Comparison of ENCODE assay signal across 18 mouse cellular contexts in genomic region chr7:66124551-66124968, GRCm38 (mm10). TPM values are rescaled to one million over a fixed set of nuclear protein-coding genes. Genes with fewer than 3 reads are reported as not detected.
DNase-seq lines count a peak whose midpoint lies in the region; ATAC-seq and TF ChIP-seq lines count a peak whose summit lies in the region.
"Had no signal": no experiment of that assay in that cellular context is flagged by ENCODE, and none has a peak within 500 bp of the region (broad histone marks: within the 10 kb centered on the region; RNA-seq: fewer than 3 reads in every experiment).

No protein-coding gene starts in this region.

- peaks cover 42% of the 10 kb centered on the region for H3K4me1 ChIP-seq in lung, embryonic 15.5 days
- peaks cover 16% of the 10 kb centered on the region for H3K4me1 ChIP-seq in lung, adult 2 months (ENCODE audit: control insufficient read depth, insufficient read depth, low read length)
- H3K4me1 ChIP-seq in bone marrow, adult 2 months (ENCODE audit: control insufficient read depth, insufficient read depth, low read length), result peaks cover 5% of the 10 kb centered on the region; the same call in 1 of the 2 replicates
- H3K4me1 ChIP-seq in midbrain, embryonic 10.5 days, result peaks cover 39% of the 10 kb centered on the region

- peak; percentile 59; the same call in 1 of the 2 replicates for ATAC-seq in lung, embryonic 15.5 days (ENCODE audit: borderline replicate concordance, extremely low read depth, low FRiP score, low TSS enrichment)
- ATAC-seq in CD4-positive, CD25-positive, alpha-beta regulatory T cell, adult 4 months, result no peak

- H3K4me3 ChIP-seq in lung, embryonic 15.5 days, result no peak overlapping the region
- no peak overlapping the region for H3K4me3 ChIP-seq in lung, adult 2 months (replicated peaks; ENCODE audit: extremely low read depth, low read depth, low read length)
- H3K4me3 ChIP-seq in bone marrow, adult 2 months (replicated peaks; ENCODE audit: control insufficient read depth, low read depth, low read length), result no peak overlapping the region
- no peak overlapping the region for H3K4me3 ChIP-seq in midbrain, embryonic 10.5 days
- H3K4me3 ChIP-seq: embryonic facial prominence, embryonic 12.5 days; heart, embryonic 15.5 days; limb, embryonic 10.5 days; neural tube, embryonic 13.5 days had no signal

- no peak for DNase-seq in lung, adult 2 months
- peak; percentile 64 for DNase-seq in lung, postnatal 36 days
- DNase-seq in splenic B cell, adult 2 months (ENCODE audit: low read depth, low spot score), result peak; percentile 91
- DNase-seq in cerebellum, adult 8-10 months, result no peak
- no peak for DNase-seq in midbrain, embryonic 10.5 days (ENCODE audit: low spot score)
- DNase-seq: adrenal gland, adult 8-10 months; cerebellum, postnatal 14 days; kidney, adult 8-10 months; layer of hippocampus, adult 9-11 months; thymus, postnatal 4 days had no signal

- 38% methylated on average over 11 of the region's 11 CpGs for WGBS in lung, embryonic 15.5 days
- WGBS in lung, adult 2 months, result 43% methylated on average over 11 of the region's 11 CpGs
- WGBS in bone marrow, adult 2 months, result 34% methylated on average over 11 of the region's 11 CpGs
- 88% methylated on average over 11 of the region's 11 CpGs for WGBS in midbrain, embryonic 10.5 days

- no peak for TF ChIP-seq CTCF in lung, adult 2 months (IDR thresholded peaks at IDR 0.05; ENCODE audit: insufficient read depth, low read length)
- no peak for TF ChIP-seq CTCF in bone marrow, adult 2 months (IDR thresholded peaks at IDR 0.05; ENCODE audit: control insufficient read depth, insufficient read depth, low read length)

- H3K9me3 ChIP-seq in lung, embryonic 15.5 days, result no peaks in the 10 kb centered on the region
- H3K9me3 ChIP-seq in midbrain, embryonic 10.5 days (replicated peaks), result no peaks in the 10 kb centered on the region
- H3K9me3 ChIP-seq: embryonic facial prominence, embryonic 12.5 days; heart, embryonic 15.5 days; limb, embryonic 10.5 days; neural tube, embryonic 13.5 days had no signal

- H3K36me3 ChIP-seq in lung, embryonic 15.5 days, result peaks cover 29% of the 10 kb centered on the region
- peaks cover 11% of the 10 kb centered on the region for H3K36me3 ChIP-seq in splenic B cell, adult 2 months (ENCODE audit: control insufficient read depth, insufficient read depth, low read length, poor library complexity, severe bottlenecking)
- peaks cover 40% of the 10 kb centered on the region for H3K36me3 ChIP-seq in midbrain, embryonic 10.5 days

- no peak overlapping the region for H3K27ac ChIP-seq in lung, embryonic 15.5 days
- peak overlapping the region; percentile 46; the same call in 1 of the 2 replicates for H3K27ac ChIP-seq in bone marrow, adult 2 months (ENCODE audit: control insufficient read depth, insufficient read depth, low read depth, low read length, poor library complexity)
- H3K27ac ChIP-seq in midbrain, embryonic 10.5 days (replicated peaks), result no peak overlapping the region
- H3K27ac ChIP-seq: embryonic facial prominence, embryonic 12.5 days; heart, embryonic 15.5 days; hindbrain, embryonic 14.5 days; limb, embryonic 10.5 days; neural tube, embryonic 13.5 days had no signal

- H3K9ac ChIP-seq in lung, embryonic 15.5 days, result no peak overlapping the region
- H3K9ac ChIP-seq: embryonic facial prominence, embryonic 12.5 days; heart, embryonic 15.5 days; hindbrain, embryonic 14.5 days; neural tube, embryonic 13.5 days had no signal

- no peaks in the 10 kb centered on the region for H3K27me3 ChIP-seq in lung, embryonic 15.5 days
- no peaks in the 10 kb centered on the region for H3K27me3 ChIP-seq in splenic B cell, adult 2 months (ENCODE audit: control insufficient read depth, insufficient read depth, low read length, poor library complexity, severe bottlenecking)
- H3K27me3 ChIP-seq in midbrain, embryonic 10.5 days (ENCODE audit: low read depth, poor library complexity, severe bottlenecking), result no peaks in the 10 kb centered on the region
- H3K27me3 ChIP-seq: embryonic facial prominence, embryonic 12.5 days; heart, embryonic 15.5 days; neural tube, embryonic 13.5 days had no signal

- TF ChIP-seq POLR2A in lung, adult 2 months (IDR thresholded peaks at IDR 0.05; ENCODE audit: borderline replicate concordance, extremely low read depth, low read depth, low read length), result no peak
- no peak for TF ChIP-seq POLR2A in bone marrow, adult 2 months (IDR thresholded peaks at IDR 0.05; ENCODE audit: borderline replicate concordance, control insufficient read depth, low read depth, low read length)

- H3K4me2 ChIP-seq in lung, embryonic 15.5 days, result no peak overlapping the region; the same call in 1 of the 2 replicates
- H3K4me2 ChIP-seq: embryonic facial prominence, embryonic 12.5 days; heart, embryonic 15.5 days; hindbrain, embryonic 14.5 days; neural tube, embryonic 13.5 days had no signal

RNA-seq across cellular contexts. Expression of gene Chsy1, which starts 15.2 kb away (rescaled TPM):
- 18.2 and 18.5 TPM in 2 replicates for polyA plus RNA-seq in lung, embryonic 15.5 days (2015; fragmentation: Nextera tagmentation; extraction: Ambion mirVana)
- 14.6 and 18.1 TPM in 2 replicates for polyA plus RNA-seq in lung, adult 2 months (2012; rRNA removed)
- polyA plus RNA-seq in bone marrow, adult 2 months (2011; ENCODE audit: insufficient read depth, insufficient read length, low replicate concordance, missing spikeins), result 5.7 and 11.2 TPM in 2 replicates
- polyA plus RNA-seq in CD4-positive, CD25-positive, alpha-beta regulatory T cell, adult 4 months (2017; shearing (Covaris generic)), result 10 to 100 TPM in 1 of 2 experiments, 1 to 10 TPM in 1; 7.4 to 10.6 TPM
- polyA plus RNA-seq in midbrain, embryonic 10.5 days (2016; fragmentation: Nextera tagmentation; extraction: Ambion mirVana), result 12.0 and 12.2 TPM in 2 replicates

RNA-seq across cellular contexts. Expression of gene Selenos, which starts 45.1 kb away (rescaled TPM):
- 101 and 105 TPM in 2 replicates for polyA plus RNA-seq in lung, embryonic 15.5 days (2015; fragmentation: Nextera tagmentation; extraction: Ambion mirVana)
- polyA plus RNA-seq in lung, adult 2 months (2012; rRNA removed), result 109 and 165 TPM in 2 replicates
- polyA plus RNA-seq in bone marrow, adult 2 months (2011; ENCODE audit: insufficient read depth, insufficient read length, low replicate concordance, missing spikeins), result 19.1 and 33.2 TPM in 2 replicates
- polyA plus RNA-seq in CD4-positive, CD25-positive, alpha-beta regulatory T cell, adult 4 months (2017; shearing (Covaris generic)), result 100 to 1,000 TPM; 176 to 177 TPM
- 86.7 and 96.9 TPM in 2 replicates for polyA plus RNA-seq in midbrain, embryonic 10.5 days (2016; fragmentation: Nextera tagmentation; extraction: Ambion mirVana)

Comparison
In these comparisons a context has a peak if more than half of its experiments do, and no peak if none do; other contexts are left out.
1. DNase-seq: peak in lung, postnatal 36 days (single experiment) and splenic B cell, adult 2 months (single experiment); none in lung, adult 2 months (single experiment), cerebellum, adult 8-10 months (single experiment) and midbrain, embryonic 10.5 days (single experiment).